Mouse (Mus musculus) c-Kit-positive CD71-positive TER-119-positive erythroid progenitor cells, embryonic 14.5 days (primary cell): ENCODE measurements around the gene Fscn2.

ENCODE experiments used
- DNase-seq: peaks from one replicate; pipeline ENCODE4 v3.0.0-alpha.2; 2013; ENCODE audit warnings: low spot score

Gene Fscn2

DNA sequence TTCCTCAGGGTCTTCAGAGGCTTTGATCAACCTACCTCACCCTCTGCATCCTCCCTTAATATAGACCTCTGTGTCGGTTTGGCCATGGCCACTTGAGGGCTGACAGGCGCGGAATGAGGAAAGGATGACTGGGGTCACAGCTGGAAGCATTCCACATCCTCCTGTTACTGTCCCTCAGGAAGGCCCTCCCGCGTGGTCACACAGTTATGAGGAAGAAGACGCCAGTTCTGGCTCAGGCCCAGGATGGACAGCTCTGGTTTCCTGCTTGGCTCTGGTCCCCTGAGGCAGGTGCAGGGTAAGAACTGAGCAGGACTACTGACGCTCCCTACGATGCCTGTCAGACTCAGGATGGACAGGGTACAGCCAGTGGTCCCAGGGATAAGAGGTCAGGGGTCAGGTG lies 1.3 kb upstream of the Fscn2 start:
- no peak for DNase-seq

DNA sequence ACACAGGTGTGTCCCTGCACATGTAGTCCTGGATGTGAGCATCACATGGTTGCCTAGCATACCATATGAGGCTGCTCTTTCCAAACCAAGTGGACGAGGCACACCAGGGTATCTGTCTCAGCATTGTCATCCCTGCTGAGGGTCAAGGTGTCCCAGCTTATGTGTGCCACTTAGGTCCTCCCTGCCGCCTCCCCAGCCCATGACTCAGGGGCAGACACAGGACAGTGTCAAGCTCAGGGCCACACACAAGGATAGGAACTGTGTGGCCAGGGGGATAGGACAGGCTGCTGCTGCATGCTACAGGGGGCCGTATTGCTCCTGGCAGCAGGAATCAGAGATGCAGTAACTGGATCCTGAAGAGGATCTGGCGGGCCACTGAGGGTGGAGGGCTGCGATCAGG lies 579 bp upstream of the Fscn2 start:
- no peak for DNase-seq

DNA sequence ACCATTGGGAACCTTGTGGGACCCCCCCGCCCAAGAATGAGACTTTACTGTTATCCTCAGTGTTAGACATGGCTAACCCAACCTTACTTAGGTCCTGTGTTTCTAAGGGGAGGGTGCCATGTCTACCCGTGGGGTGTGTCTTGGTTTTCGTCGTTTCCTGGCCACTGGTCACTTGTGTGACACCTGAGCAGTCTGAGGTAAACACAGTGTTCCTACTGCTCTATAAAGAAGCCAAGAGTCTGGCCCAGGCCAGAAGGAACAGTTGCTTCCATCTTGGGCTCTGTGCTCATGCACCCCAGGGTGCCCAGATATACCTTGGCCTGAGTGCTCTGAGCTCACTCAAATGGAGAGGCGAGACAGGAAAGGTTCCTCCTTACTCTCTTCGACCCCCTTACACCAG lies 1.6 kb downstream of the Fscn2 start:
- DNase-seq = no peak

DNA sequence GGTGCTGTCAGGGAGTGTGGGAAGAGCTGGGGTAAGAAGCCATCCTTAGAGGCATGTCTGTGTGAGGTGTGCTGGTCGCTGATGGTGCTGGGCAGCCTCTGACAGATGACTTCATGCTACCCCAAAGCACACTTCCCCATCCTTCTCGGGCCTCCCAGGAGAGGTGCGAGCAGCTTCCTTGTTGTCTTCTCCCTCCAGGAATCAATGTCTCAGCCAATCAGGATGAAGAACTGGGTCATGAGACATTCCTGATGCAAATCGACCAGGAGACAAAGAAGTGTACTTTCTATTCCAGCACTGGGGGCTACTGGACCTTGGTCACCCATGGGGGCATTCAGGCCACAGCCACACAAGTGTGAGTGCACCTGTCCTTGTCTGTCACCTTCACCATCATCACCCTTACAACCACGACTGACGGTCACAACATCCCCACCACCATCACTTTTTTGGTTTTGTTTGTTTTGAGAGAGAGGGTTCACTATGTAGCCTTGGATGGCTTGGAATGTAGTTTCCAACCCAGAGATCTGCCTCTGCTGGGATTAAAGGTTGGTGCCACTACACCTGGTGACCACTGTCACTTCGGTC lies 5.2 kb downstream of the Fscn2 start:
- DNase-seq = no peak

DNA sequence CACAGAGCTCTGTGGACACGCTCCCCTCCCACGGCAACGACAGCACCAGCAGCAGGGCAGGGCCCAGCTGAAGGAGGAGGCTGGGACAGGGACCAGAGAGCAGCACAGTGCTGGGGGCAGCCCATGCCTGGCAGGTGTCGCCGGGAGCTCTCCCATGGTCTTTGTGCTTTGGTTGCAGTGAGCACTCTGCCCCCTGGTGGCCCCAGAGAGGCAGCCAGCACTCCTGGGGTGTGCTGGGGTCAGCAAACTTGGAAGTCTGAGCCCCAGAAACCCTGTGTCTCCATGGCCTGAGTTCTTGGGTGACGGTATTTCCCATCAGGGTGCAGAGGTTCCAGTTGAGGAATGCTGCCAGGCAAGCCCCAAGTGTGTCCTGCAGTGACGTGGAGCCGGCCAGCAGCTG lies 8.3 kb downstream of the Fscn2 start:
- DNase-seq = peak; percentile 34

DNA sequence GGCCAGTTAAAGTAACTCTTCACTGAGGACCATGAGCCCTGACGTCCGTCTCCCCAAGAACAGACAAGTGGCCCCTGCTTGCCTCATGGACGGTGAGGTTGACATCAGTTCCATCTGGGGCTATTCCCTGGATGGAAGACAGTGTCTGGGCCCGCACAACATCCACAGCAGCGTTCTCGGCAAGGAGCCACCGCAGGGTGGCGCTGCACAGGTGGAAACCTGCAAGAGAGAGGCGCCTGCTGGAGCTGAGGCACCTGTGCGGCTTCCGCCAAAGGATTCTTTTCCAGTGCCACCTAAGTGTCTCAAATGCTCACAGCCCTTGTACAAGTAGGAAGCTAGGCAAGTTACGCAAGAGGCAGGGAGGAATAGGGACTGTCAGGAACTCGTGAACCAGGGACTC lies 11.7 kb downstream of the Fscn2 start:
- DNase-seq = no peak

DNA sequence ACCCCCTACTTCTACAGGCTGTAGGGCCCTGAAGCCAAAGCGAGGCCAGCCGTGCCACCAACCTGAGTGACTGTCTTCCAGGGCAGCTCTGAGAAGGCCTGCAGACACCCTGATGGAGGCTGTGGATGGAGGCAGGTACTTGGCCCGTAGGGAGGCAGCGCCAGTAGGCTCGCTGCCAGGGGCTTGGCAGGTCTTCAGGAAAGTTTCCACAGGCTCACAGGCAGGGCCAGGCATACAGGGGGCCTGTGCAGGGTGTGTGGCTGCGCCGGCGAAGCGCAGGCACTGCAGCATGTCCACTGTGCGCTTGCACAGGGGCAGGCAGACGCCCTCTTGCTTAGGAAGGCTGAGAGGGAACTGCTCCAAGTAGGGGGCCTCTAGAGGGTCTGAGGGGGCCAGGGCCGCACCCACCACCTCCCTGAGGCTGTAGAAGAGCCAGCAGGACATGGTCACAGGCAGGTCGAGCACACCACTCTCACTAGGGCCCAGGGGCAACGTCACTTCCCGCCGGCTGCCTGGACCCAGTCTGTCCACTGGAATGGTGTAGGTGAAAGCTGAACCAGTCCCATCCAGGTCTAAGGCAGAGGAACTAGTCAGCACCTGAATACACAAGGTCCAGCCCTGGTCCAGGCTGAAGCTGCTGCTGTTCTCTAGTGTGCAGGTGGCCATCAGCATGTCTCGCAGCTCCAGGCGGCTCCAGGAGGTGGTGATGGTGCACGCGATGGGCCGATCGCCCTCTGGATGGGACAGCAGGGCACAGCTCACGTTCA lies 12.7 kb downstream of the Fscn2 start:
- DNase-seq = no peak

DNA sequence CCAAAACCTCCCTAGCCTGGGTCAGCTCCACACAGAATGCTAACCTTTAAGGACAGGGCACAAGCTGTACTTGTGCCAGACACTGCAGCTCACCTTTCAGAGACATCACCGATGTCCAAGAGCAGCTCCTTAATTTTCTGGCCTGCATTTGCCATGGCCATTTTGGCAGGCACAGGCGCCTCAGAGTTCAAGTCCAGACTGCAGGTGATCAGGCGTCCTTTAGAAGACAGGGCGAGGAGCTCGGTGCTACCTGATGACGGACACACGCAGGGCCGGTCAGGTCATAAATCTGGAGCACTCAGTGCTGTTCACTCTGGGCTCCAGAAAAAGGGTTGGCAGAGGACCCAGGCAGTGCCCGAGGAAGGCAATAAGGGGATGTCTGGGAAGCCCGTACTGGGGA lies 14.0 kb downstream of the Fscn2 start:
- no peak for DNase-seq

DNA sequence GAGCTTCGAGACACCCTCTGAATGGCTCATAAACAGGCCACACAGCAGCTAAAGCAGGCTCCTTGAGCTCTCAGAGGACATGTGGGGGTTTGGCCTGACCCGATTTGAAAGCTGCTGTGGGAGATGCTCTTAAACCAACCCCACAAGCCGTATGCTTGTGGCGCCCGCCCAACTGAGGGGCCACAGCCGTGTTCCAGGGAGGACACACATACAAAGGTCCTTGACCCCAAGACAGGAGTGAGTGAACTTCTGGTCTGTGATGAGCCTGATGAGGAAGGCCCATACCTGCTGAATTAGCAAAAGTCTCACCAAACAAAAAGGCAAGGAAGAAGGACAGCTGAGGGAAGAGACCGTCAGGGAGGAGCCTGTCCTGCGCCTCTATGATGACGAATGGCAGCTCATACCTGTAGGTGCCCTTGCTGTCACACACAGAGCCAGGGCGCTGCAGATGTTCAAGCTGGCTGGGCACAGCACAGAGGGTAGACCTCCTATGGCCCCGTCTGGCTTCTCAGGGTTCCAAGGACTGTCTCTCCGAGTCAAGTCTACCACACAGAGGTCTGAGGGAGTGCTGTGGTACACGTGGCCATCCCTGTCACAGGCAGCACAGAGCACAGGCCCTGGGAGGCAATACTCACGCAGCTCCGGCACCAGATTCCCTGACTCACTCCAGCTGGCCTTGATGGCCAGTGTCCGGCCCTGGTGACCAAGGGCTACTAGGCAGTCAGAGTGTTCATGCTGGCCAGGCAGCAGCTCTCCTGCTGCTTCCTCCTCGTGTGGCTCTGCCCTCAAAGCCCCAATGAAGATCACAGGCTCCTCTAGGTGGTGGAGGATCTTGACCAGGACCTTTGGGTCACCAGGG lies 15.2 kb downstream of the Fscn2 start:
- no peak for DNase-seq

DNA sequence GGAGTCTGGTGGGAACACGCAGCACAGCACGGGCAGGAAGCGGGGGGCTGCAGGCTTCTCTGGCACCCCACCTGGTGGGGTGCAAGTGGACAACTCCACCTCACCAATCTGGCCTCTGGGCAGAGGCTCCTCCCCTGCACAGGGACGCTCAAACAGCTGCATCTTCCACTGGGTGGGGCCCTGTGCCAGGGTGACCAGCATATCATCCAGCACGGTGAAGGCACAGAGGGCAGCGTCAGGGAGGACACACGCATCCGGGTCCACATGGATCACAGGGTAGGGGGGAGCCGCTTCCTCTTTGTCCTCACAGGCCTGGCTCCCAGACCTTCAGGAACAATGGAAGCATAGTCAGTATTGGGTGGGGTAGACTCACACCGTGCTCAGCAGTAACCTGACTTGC lies 16.0 kb downstream of the Fscn2 start:
- no peak for DNase-seq

DNA sequence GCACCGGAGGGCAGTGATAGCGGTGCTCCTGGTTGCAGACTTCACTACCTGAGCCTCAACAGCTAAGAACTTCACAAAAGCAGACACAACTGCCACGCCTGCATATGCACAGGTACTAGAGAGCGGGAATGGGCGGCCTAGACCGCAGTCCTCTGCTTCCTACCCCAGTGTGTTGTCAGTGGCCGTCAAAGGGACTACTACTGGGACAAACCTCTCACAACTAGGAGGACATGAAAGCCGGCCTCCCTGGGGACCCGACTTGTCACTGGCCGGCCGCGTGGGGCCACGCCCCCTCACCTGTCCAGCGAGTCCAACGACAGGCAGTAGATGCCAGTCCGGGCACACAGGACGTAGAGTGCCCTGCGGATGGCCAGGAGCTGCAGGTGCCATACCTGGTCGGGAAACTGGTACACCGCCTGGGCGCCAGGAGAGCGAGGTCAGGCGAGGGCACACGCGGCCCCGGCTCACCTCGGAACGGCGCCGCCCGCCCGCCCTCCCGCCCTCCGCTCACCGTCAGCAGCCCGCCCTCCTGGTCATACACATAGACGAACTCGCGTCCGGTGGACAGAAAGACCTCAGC lies 16.8 kb downstream of the Fscn2 start:
- no peak for DNase-seq

DNA sequence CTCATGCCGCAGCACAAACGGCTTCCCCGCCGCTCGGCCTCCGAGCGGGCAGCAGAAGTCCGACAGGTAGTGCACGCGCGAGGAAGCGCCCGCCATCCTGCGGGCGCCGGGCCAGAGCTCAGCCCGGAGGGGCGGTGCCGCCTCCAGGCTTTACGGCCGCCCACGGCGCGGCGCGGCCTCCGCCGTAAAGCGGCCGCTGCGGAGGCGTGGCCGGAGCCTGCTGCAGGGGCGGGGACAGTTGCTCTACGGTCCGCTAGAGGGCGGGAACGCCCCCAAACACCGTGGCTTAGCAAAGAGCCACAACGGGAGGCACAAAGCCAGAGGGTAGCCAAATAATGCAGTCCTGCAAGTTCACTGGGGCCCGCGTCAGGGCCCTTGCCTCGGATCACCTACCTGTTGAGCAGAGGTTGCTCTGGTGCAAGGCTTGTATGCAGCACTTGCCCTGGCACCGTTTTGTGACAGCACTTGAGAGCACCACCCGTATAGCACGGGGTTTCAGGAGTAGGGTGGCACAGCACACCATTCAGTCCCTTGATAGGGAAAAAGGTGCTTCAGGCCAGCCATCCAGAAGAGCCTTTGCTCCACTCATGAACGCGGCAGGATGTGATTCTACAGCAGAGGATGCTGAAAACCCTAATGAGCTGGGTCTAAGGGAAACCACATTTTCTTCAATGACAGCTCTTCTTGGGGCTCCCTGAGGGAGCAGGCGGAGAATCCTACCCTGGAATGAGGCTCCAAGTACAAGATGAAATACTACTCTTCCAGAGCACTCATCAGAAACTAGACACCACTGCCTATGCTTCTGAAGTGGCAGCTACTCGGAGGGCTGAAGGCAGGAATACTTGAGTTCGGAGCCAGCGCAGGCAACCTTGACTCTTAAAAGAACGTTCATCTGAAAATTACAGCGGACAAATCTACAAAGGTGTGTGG lies 17.5 kb downstream of the Fscn2 start, which contains the start of gene Faap100:
Gene Faap100, minus strand, starts transcription at position 154 of the 930 bp plus-strand sequence.
- DNase-seq = peak; percentile 90

DNA sequence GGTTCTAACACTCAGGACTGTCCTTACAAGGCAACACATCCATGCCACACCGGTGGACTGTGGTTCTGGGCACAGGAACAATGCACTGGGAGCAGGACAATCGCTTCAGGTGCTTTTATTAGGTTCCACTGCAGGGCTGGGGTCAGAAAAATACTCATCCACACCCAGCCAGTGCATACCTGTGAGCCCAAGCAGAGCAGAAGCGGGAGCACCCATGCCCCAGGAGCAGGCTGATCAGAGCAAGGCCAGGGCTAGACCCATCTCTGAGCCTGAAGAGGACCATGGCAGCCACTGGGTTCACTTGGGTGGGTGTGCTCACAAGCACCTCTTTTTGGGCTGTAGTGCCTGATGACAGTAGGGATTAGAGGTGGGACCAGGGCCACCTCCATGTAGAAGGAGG lies 18.9 kb downstream of the Fscn2 start:
- DNase-seq = no peak

DNA sequence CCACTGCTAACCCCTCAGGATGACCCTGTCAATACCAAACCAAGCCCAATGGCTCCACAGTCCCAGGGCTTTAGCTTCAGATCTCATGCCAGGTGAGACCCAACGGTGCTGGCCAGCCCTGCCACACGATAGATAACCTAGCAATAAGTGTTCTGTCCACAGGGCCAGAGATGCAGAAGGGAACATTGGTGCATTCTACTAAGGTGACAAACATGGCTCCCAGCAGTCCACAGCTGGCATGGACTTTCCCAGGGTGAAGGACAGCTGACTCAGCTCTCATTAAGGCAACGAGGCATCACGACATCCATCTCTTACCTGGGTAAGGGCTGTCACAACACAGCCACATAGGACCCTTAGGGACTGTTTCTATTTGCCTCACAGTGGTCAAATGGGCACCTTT lies 19.8 kb downstream of the Fscn2 start:
- DNase-seq = no peak

DNA sequence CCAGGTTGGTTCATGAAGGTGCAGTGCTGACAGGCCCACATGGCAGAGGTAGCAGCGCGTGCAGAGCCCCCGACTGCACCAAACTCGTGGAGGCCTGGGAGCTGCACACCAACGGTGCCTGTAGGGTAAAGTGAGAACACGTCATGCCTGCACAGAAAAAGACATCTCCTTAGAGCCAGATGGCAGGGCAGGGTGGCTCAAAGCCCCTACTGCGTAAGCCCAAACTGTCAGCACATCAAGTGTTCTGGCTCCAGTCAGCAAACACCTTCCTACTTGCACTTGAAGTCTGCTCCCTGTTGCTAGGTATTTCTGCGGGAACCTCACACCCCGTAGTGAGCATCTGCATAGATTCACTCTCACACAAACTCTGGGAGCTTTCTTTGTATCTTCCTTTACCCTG lies 21.2 kb downstream of the Fscn2 start:
- DNase-seq = no peak

DNA sequence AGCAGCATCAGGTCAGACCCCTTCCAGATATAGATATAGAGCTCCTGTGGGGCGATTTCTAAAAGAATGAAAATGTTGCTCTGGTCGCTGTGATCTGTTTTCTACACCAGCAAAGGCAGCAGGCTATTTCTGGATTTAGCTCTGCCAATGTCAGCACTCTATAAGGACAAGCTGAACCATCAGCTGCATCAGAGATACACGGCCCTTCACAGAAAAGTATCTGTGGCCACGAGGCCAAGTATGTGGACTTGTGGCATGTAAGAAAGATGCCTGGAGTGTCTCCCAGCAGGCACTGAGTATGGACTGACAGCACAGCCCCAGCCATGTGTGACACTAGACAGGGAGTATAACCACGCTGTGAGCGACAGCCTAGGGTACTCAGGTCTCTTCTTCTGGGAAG lies 25.3 kb downstream of the Fscn2 start:
- DNase-seq = no peak

DNA sequence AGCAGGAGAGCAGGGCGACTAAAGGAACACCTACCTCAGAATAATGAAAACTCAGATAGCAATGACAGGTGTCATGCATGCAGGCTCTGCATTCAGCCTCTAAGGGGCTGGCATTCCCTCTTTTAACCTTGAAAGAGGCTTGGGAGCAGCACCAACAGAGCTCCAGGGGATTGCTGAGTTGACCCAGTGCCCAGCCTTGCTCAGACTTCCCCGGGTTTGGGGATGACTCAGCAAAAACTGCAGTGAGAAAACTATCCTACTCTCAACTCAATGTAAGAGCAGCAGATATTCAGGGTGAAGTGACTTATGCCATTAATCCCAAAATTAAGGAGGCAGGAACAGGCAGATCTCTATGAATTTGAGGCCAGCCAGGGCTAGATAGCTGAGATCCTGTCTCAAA lies 25.8 kb downstream of the Fscn2 start:
- DNase-seq = peak; percentile 37

DNA sequence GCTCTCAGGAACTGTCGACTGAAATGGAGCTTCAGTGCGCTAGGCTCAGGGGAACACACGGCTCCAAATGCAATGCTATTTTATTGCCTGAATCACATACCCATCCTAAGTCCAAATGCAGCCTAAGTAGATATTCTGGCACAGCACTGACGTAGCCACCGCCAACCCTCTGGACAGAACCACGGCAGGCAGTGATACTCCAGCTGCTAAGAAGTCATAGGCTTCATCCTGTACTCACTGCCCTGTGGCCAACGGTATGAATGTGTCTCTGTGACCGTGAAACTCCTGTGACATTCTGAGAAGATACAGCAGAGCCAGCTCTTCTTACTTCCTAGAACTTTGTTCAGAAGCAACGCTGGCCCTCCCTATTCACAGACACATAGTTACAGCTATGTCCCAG lies 27.2 kb downstream of the Fscn2 start:
- DNase-seq = no peak

DNA sequence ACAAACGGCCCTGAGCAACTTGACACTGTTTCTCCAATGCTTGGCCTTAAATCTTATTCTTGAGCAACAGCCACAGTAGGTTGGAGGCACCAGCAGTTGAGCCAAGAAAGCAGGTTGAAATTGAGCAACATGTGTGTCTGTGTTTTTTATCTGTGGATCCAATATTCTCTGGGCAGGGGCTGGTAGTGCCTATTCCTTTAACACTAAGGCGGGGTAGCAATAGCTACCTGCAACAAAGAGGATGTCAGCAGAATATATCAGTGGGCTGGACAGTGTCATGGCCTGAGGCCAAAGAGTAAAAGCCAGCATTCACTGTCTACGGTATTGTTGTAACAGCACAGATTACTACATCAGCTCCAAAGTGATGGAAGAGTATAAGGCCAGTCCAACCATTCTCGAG lies 34.3 kb downstream of the Fscn2 start:
- DNase-seq = no peak

DNA sequence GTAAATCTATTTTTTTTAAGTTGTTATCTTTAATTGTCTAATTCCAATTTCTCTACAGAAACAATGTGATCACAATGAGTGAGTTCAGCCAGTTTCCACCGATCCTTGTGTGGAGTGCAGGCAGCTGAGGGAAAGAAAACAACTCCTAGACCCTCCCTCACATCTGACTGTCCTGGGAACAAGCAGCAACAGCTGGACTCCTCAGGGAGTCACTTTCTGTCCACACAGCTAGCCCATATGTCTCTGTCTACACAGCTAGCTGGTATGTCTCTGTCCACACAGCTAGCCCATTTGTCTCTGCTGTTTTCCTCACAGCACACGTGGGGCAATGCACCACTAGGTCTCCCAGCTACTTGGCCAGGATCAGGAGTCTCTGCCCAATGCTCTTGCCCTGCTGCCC lies 36.3 kb downstream of the Fscn2 start:
- DNase-seq = no peak

DNA sequence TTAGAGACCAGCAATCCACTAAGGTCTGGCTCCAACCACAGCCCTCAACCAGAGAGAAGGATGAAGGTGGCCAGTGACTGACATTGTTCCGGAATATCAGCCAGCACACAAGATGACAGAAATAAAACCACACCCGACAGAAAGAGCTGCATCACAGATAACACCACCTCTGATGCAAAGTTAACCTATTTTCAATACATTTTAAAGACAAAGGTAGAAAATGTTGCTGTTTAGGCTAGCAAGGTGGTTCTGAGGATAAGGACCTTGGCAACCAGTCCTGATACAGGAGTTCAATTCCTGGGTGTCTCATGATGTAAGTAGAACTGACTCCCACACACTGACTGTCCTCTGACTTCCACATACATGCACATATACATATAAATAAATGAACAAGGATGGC lies 38.0 kb downstream of the Fscn2 start:
- peak; percentile 29 for DNase-seq

DNA sequence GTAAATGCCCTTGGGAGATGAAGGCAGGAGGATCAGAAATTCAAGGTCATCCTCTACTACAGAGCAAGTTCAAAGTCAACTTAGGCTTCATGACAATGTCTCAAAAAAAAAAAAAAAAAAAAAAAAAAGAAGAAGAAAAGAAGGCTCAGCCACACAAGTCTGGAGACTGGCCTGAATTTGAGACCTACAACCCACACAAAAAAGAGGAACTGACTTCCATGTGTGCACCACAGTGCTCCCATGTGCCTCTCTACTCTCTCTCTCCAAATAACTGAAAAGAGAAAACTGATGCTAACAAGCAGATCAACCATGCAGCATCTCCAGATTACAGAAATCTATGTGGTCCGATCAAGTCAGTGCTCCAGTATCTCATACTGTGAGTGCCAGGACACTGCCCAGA lies 43.5 kb downstream of the Fscn2 start:
- DNase-seq = no peak
